Mouse (Mus musculus): Measurements from ENCODE around the gene Rhbdl1. TPM values are rescaled to one million over a fixed set of nuclear protein-coding genes. Genes with fewer than 3 reads are reported as not detected.
A peak's percentile ranks its signal among the peaks of the same experiment; 100 is the strongest.

Gene Rhbdl1
- polyA plus RNA-seq, 1 experiment from 2014 or later: 2.7 TPM

DNA sequence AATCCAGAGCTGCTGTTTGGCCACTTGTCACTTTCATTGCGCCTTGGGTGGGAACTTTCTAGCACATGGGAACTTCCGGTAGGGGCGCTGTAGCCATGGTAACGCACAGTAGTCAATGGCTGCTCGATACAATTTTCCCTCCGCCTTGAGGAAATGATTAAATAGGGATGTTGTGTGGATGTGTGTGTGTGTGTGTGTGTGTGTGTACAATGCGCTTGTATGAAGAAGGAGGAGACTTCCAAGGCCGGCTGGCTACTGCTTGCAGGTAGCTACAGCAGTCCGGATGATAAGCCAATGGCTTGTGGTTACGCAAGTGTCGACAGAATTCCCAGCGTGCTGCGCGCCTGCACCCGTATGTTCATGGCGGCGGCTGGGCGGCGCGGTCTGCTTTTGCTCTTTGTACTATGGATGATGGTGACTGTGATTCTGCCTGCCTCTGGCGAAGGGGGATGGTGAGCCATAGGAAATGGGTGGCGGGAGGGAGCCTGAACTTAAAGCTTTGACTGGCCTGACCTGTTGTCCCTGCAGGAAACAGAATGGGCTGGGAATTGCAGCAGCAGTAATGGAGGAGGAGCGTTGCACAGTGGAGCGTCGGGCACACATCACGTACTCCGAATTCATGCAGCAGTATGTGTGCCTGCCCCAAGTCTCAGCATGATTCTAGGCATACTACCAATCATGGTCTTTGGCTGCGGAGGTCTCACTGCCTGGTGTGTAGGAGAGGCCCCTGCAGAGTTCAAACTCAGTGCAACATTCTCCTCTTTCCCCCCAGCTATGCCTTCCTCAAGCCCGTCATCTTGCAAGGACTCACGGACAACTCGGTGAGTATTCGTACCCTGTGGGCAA, 8.2 kb downstream of the Rhbdl1 start, which contains the start of gene Jmjd8:
Jmjd8 (plus strand) TSS at position 156 of the 846 bp plus-strand sequence.
- peak; percentile 25; the same call in 1 of the 2 replicates for ATAC-seq (ENCODE audit: insufficient number of reproducible peaks, insufficient read depth, low FRiP score, low read depth)
- H3K9me3 ChIP-seq (ENCODE audit: control insufficient read depth, low read depth, low read length): no peaks in the 10 kb centered on the region
- H3K27ac ChIP-seq (ENCODE audit: low read length): peak within 1 kb of the TSS; percentile 88
- H3K4me1 ChIP-seq (ENCODE audit: control insufficient read depth, insufficient read depth, low read length): peaks cover 35% of the 10 kb centered on the region
- no peaks in the 10 kb centered on the region for H3K27me3 ChIP-seq (ENCODE audit: control insufficient read depth, insufficient read depth, low read length)
- H3K36me3 ChIP-seq (ENCODE audit: control insufficient read depth, insufficient read depth, low read length): peaks cover 34% of the 10 kb centered on the region
- WGBS: under 1% methylated on average over 32 of the region's 32 CpGs
- peak within 1 kb of the TSS; percentile 59 for H3K4me3 ChIP-seq (ENCODE audit: low read depth, low read length)
- peak within 1 kb of the TSS; percentile 91 for H3K4me2 ChIP-seq (replicated peaks; ENCODE audit: low read depth, low read length)
- H3K9ac ChIP-seq (replicated peaks; ENCODE audit: low read depth, low read length): peak within 1 kb of the TSS; percentile 60

DNA sequence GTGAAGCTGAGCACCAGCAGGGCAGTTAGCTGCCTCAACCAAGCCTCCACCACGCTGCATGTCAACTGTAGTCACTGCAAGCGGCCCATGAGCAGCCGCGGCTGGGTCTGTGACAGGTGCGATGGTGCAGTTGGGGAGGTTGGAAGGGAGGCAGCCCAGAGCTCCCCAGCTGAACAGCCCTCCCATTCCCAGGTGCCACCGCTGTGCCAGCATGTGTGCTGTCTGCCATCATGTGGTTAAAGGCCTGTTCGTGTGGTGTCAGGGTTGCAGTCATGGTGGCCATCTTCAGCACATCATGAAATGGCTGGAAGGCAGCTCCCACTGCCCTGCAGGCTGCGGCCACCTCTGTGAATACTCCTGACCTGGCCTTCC, 8.9 kb downstream of the Rhbdl1 start:
- Histone ChIP-seq H3K36me3 (ENCODE audit: control insufficient read depth, insufficient read depth, low read length) (peaks cover 34% of the 10 kb centered on the region), H3K27ac (ENCODE audit: low read length) (peak overlapping the region; percentile 88; the same call in 1 of the 2 replicates), H3K27me3 (ENCODE audit: control insufficient read depth, insufficient read depth, low read length) (no peaks in the 10 kb centered on the region), H3K9me3 (ENCODE audit: control insufficient read depth, low read depth, low read length) (no peaks in the 10 kb centered on the region), H3K4me1 (ENCODE audit: control insufficient read depth, insufficient read depth, low read length) (peaks cover 36% of the 10 kb centered on the region), H3K4me3 (ENCODE audit: low read depth, low read length) (peak overlapping the region; percentile 59), H3K9ac (replicated peaks; ENCODE audit: low read depth, low read length) (no peak overlapping the region), H3K4me2 (replicated peaks; ENCODE audit: low read depth, low read length) (peak overlapping the region; percentile 91)
- 80% methylated on average over 8 of the region's 8 CpGs for WGBS
- ATAC-seq (ENCODE audit: insufficient number of reproducible peaks, insufficient read depth, low FRiP score, low read depth): no peak

DNA sequence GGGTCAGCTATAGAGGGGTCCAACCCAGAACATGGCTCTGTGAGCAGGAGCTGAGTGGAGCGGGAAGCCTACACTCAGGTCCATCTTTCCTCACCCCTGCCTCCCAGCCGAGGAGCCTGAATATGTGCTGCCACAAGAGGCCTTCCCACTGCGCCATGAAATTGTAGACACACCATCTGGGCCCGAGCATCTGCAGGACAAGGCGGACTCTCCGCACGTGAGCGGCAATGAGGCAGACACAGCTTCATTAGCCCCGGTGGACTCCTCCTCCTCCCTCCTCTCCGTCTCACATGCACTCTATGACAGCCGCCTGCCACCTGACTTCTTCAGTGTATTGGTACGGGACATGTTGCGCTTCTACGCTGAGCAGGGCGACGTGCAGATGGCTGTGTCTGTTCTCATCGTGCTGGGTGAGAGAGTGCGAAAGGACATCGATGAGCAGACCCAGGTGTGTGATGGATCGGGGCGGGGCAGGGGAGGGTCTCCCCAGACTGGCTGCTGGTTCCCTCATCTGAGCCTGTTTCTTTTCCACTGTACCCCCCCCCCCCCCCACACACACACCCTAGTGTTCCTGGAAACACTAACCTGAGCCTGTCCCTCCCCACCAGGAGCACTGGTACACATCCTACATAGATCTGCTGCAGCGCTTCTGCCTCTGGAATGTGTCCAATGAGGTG, 9.4 kb downstream of the Rhbdl1 start:
- Histone ChIP-seq H3K4me2 (replicated peaks; ENCODE audit: low read depth, low read length) (no peak overlapping the region), H3K27me3 (ENCODE audit: control insufficient read depth, insufficient read depth, low read length) (no peaks in the 10 kb centered on the region), H3K9ac (replicated peaks; ENCODE audit: low read depth, low read length) (no peak overlapping the region), H3K4me1 (ENCODE audit: control insufficient read depth, insufficient read depth, low read length) (peaks cover 36% of the 10 kb centered on the region), H3K9me3 (ENCODE audit: control insufficient read depth, low read depth, low read length) (no peaks in the 10 kb centered on the region), H3K4me3 (ENCODE audit: low read depth, low read length) (no peak overlapping the region; the same call in 1 of the 2 replicates), H3K27ac (ENCODE audit: low read length) (no peak overlapping the region), H3K36me3 (ENCODE audit: control insufficient read depth, insufficient read depth, low read length) (peaks cover 34% of the 10 kb centered on the region)
- WGBS: 90% methylated on average over 20 of the region's 22 CpGs
- ATAC-seq (ENCODE audit: insufficient number of reproducible peaks, insufficient read depth, low FRiP score, low read depth): no peak

DNA sequence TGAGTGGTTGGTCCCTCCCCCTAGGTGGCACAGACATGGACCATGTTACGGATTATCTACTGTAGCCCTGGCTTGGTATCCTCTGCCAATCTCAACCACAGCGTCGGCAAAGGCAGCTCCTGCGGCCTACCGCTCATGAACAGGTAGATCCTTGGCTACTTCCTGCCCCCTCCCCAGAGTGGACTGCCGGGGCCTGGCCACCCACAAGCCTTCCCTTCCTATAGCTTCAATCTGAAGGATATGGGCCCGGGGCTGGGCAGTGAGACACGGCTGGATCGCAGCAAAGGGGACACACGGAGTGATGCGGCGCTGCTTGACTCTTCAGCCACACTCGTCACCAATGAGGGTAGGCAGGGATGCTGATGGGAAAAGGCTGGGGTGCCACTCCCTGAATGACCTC, 10.1 kb downstream of the Rhbdl1 start:
- Histone ChIP-seq H3K27me3 (ENCODE audit: control insufficient read depth, insufficient read depth, low read length) (no peaks in the 10 kb centered on the region), H3K4me3 (ENCODE audit: low read depth, low read length) (no peak overlapping the region), H3K4me2 (replicated peaks; ENCODE audit: low read depth, low read length) (no peak overlapping the region), H3K9me3 (ENCODE audit: control insufficient read depth, low read depth, low read length) (no peaks in the 10 kb centered on the region), H3K9ac (replicated peaks; ENCODE audit: low read depth, low read length) (no peak overlapping the region), H3K36me3 (ENCODE audit: control insufficient read depth, insufficient read depth, low read length) (peaks cover 34% of the 10 kb centered on the region), H3K27ac (ENCODE audit: low read length) (no peak overlapping the region), H3K4me1 (ENCODE audit: control insufficient read depth, insufficient read depth, low read length) (peaks cover 36% of the 10 kb centered on the region)
- WGBS: 94% methylated on average over 13 of the region's 13 CpGs
- ATAC-seq (ENCODE audit: insufficient number of reproducible peaks, insufficient read depth, low FRiP score, low read depth): no peak

DNA sequence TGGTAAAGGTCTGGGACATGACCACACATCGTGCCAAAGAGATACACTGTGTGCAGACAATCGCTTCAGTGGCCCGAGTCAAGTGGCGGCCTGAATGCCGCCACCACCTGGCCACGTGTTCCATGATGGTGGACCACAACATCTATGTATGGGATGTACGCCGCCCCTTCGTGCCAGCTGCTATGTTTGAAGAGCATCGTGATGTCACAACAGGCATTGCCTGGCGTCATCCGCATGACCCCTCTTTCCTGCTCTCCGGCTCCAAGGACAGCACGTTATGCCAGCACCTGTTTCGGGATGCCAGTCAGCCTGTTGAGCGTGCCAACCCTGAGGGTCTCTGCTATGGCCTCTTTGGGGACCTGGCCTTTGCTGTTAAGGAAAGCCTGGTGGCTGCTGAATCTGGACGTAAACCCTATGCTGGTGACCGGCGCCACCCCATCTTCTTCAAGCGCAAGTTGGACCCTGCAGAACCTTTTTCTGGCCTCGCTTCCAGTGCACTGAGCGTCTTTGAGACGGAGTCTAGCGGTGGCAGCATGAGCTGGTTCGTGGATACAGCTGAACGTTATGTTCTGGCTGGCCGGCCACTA, 11.0 kb downstream of the Rhbdl1 start:
- Histone ChIP-seq H3K4me2 (replicated peaks; ENCODE audit: low read depth, low read length) (no peak overlapping the region), H3K27ac (ENCODE audit: low read length) (no peak overlapping the region), H3K27me3 (ENCODE audit: control insufficient read depth, insufficient read depth, low read length) (no peaks in the 10 kb centered on the region), H3K9ac (replicated peaks; ENCODE audit: low read depth, low read length) (no peak overlapping the region), H3K36me3 (ENCODE audit: control insufficient read depth, insufficient read depth, low read length) (peaks cover 29% of the 10 kb centered on the region), H3K4me3 (ENCODE audit: low read depth, low read length) (no peak overlapping the region), H3K4me1 (ENCODE audit: control insufficient read depth, insufficient read depth, low read length) (peaks cover 29% of the 10 kb centered on the region), H3K9me3 (ENCODE audit: control insufficient read depth, low read depth, low read length) (no peaks in the 10 kb centered on the region)
- ATAC-seq (ENCODE audit: insufficient number of reproducible peaks, insufficient read depth, low FRiP score, low read depth): no peak
- whole genome bisulfite sequencing: 95% methylated on average over 27 of the region's 27 CpGs

DNA sequence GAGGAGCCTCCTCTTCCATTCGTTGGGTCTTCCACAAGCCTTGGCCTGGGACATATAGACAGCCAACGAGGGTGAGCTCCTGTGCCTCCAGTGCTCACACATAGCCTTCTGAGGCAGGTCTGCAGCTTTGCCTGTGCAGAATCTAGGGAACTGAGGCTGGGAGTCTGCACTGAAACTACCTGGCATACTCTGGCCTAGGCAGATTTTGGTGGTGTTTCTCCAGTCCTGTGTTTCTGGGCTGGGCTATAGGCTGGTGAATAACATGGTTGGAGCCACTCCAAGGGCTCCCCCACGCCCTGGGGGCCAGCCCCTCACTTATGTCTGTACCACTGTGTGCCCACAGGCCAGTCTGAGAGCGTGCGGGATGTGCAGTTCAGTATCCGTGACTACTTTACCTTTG, 11.8 kb downstream of the Rhbdl1 start:
- H3K36me3 ChIP-seq (ENCODE audit: control insufficient read depth, insufficient read depth, low read length): peaks cover 23% of the 10 kb centered on the region
- no peaks in the 10 kb centered on the region for H3K9me3 ChIP-seq (ENCODE audit: control insufficient read depth, low read depth, low read length)
- H3K27me3 ChIP-seq (ENCODE audit: control insufficient read depth, insufficient read depth, low read length): peaks cover 2% of the 10 kb centered on the region; the same call in 1 of the 2 replicates
- no peak for ATAC-seq (ENCODE audit: insufficient number of reproducible peaks, insufficient read depth, low FRiP score, low read depth)
- WGBS: 87% methylated on average over 6 of the region's 6 CpGs
- no peak overlapping the region; the same call in 1 of the 2 replicates for H3K4me2 ChIP-seq (replicated peaks; ENCODE audit: low read depth, low read length)
- no peak overlapping the region for H3K27ac ChIP-seq (ENCODE audit: low read length)
- no peak overlapping the region for H3K4me3 ChIP-seq (ENCODE audit: low read depth, low read length)
- no peak overlapping the region for H3K9ac ChIP-seq (replicated peaks; ENCODE audit: low read depth, low read length)
- H3K4me1 ChIP-seq (ENCODE audit: control insufficient read depth, insufficient read depth, low read length): peaks cover 25% of the 10 kb centered on the region

DNA sequence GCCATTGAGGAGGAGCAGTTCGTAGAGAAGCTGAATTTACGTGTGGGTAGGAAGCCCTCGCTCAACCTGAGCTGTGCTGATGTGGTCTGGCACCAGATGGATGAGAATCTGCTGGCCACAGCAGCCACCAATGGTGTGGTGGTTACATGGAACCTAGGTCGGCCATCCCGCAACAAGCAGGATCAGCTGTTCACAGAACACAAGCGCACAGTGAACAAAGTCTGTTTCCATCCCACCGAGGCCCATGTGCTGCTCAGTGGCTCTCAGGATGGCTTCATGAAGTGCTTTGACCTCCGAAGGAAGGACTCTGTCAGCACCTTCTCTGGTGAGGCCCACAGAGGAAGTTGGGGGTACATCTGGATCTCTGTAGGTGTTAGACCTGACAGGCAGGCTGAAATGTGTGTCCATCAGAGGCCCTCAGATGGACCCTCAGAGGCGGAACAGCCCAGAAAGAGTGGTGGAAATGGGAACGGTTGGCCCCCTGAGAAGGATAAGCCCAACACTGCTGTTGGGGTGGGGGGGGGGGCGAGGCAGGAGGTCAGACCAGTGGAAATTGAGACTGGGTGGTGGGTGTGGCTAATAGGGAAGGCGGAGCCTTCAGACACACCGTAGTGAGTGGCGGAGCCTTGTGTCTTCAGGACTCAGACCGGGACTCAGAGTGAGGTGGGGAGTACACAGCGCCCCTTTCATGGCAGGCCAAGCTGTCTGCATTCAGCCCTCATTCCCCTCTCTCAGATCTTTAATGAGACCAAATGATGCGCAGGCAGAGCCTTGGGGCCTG, 12.5 kb downstream of the Rhbdl1 start:
- WGBS: 69% methylated on average over 17 of the region's 17 CpGs
- Histone ChIP-seq H3K4me3 (ENCODE audit: low read depth, low read length) (peak overlapping the region; percentile 61), H3K4me2 (replicated peaks; ENCODE audit: low read depth, low read length) (peak overlapping the region; percentile 87), H3K36me3 (ENCODE audit: control insufficient read depth, insufficient read depth, low read length) (peaks cover 16% of the 10 kb centered on the region), H3K4me1 (ENCODE audit: control insufficient read depth, insufficient read depth, low read length) (peaks cover 19% of the 10 kb centered on the region), H3K27ac (ENCODE audit: low read length) (no peak overlapping the region), H3K9ac (replicated peaks; ENCODE audit: low read depth, low read length) (peak overlapping the region; percentile 63; the same call in 1 of the 2 replicates), H3K27me3 (ENCODE audit: control insufficient read depth, insufficient read depth, low read length) (peaks cover 9% of the 10 kb centered on the region), H3K9me3 (ENCODE audit: control insufficient read depth, low read depth, low read length) (no peaks in the 10 kb centered on the region)
- ATAC-seq (ENCODE audit: insufficient number of reproducible peaks, insufficient read depth, low FRiP score, low read depth): no peak

DNA sequence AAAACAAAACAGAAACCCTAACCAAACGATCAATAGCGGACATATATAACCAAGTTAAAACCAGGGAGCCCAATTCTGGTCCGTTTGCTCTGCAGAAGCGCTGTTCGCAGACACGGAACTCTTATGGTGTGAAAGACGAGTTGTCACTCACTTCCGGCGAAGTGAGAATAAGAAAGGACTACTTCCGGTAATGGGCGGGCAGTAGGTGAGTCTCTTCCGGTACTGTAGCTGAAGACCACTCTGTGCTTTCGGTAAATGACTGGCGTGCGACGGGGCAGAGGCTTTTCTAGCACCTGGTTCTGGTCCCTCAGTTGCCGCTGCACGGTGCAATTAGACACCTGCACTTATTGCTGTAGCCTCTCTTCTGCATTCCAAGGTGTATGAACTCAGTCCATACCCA, 13.6 kb downstream of the Rhbdl1 start, which contains the start of gene Wdr24:
Wdr24 (plus strand) TSS at position 176 of the 400 bp plus-strand sequence.
- Histone ChIP-seq H3K4me3 (ENCODE audit: low read depth, low read length) (peak within 1 kb of the TSS; percentile 61), H3K27ac (ENCODE audit: low read length) (no peak within 1 kb of the TSS), H3K36me3 (ENCODE audit: control insufficient read depth, insufficient read depth, low read length) (peaks cover 16% of the 10 kb centered on the region; the same call in 1 of the 2 replicates), H3K9me3 (ENCODE audit: control insufficient read depth, low read depth, low read length) (no peaks in the 10 kb centered on the region), H3K27me3 (ENCODE audit: control insufficient read depth, insufficient read depth, low read length) (peaks cover 20% of the 10 kb centered on the region), H3K4me2 (replicated peaks; ENCODE audit: low read depth, low read length) (peak within 1 kb of the TSS; percentile 87), H3K4me1 (ENCODE audit: control insufficient read depth, insufficient read depth, low read length) (peaks cover 16% of the 10 kb centered on the region), H3K9ac (replicated peaks; ENCODE audit: low read depth, low read length) (peak within 1 kb of the TSS; percentile 63)
- peak; percentile 77; the same call in 1 of the 2 replicates for ATAC-seq (ENCODE audit: insufficient number of reproducible peaks, insufficient read depth, low FRiP score, low read depth)
- under 1% methylated on average over 18 of the region's 18 CpGs for WGBS
